Mouse (Mus musculus) heart, adult 18-20 months (tissue): ENCODE results near the gene Cpt1c. TPM values are rescaled to one million over a fixed set of nuclear protein-coding genes. Genes with fewer than 3 reads are reported as not detected.

Experiments used
- DNase-seq, 2 experiments: peaks; one replicate each; pipeline ENCODE4 v3.0.0; 2021 to 2022; ENCODE audit warnings: mixed read lengths in 1 of 2
- total RNA-seq, 2 experiments: library from RNA; stranded (reverse); gene quantifications; 2 replicates each; pipeline ENCODE4 v1.2.3; 2021

Gene Cpt1c
- total RNA-seq, 2 experiments from 2014 or later: 1.8 to 2.0 TPM

GRCm38 (mm10) chr7:44962337-44962736 is 12.3 kb downstream of the Cpt1c start:
- DNase-seq: no peak

- no peak for DNase-seq
Measured at GRCm38 (mm10) chr7:44960512-44960910, 14.1 kb downstream of the Cpt1c start.

- DNase-seq: no peak
Measured at GRCm38 (mm10) chr7:44959874-44960511, 14.7 kb downstream of the Cpt1c start.

GRCm38 (mm10) chr7:44959281-44959680 is 15.4 kb downstream of the Cpt1c start:
- no peak for DNase-seq

- peak; percentile 55 to 63 for DNase-seq
Measured at GRCm38 (mm10) chr7:44958208-44958607, 16.4 kb downstream of the Cpt1c start.

- peak; percentile 70 to 83 for DNase-seq
Measured at GRCm38 (mm10) chr7:44957183-44957835, 17.3 kb downstream of the Cpt1c start.

- DNase-seq: no peak
Measured at GRCm38 (mm10) chr7:44956266-44956665, 18.4 kb downstream of the Cpt1c start.

- DNase-seq: no peak
Measured at GRCm38 (mm10) chr7:44955628-44956027, 19.0 kb downstream of the Cpt1c start.

- DNase-seq: no peak
Measured at GRCm38 (mm10) chr7:44954091-44954885, 20.4 kb downstream of the Cpt1c start.

GRCm38 (mm10) chr7:44953561-44953960 is 21.1 kb downstream of the Cpt1c start:
- no peak for DNase-seq

- peak; percentile 96 for DNase-seq
Measured at GRCm38 (mm10) chr7:44952611-44953306, 21.9 kb downstream of the Cpt1c start.

- DNase-seq: peak; percentile 84 to 90
Measured at GRCm38 (mm10) chr7:44951960-44952359, 22.7 kb downstream of the Cpt1c start.

- no peak for DNase-seq
Measured at GRCm38 (mm10) chr7:44949922-44950321, 24.7 kb downstream of the Cpt1c start.

- no peak for DNase-seq
Measured at GRCm38 (mm10) chr7:44942904-44943303, 31.7 kb downstream of the Cpt1c start, which contains the start of gene Tsks. Gene Tsks (plus strand): TSS chr7:44943204.

- DNase-seq: no peak
Measured at GRCm38 (mm10) chr7:44938680-44939079, 36.0 kb downstream of the Cpt1c start.

GRCm38 (mm10) chr7:44929204-44930151 is 45.2 kb downstream of the Cpt1c start, which contains the start of gene Ap2a1:
Gene Ap2a1 (minus strand): TSS chr7:44929496.
- DNase-seq: peak; percentile 99 to 100

- no peak for DNase-seq
Measured at GRCm38 (mm10) chr7:44928570-44928969, 46.1 kb downstream of the Cpt1c start.

GRCm38 (mm10) chr7:44925468-44925867 is 49.2 kb downstream of the Cpt1c start:
- peak in 1 of 2 experiments; percentile 35 for DNase-seq

GRCm38 (mm10) chr7:44922530-44922929 is 52.1 kb downstream of the Cpt1c start:
- no peak for DNase-seq

GRCm38 (mm10) chr7:44919127-44919526 is 55.5 kb downstream of the Cpt1c start:
- no peak for DNase-seq

- peak in 1 of 2 experiments; percentile 2 for DNase-seq
Measured at GRCm38 (mm10) chr7:44918219-44918618, 56.4 kb downstream of the Cpt1c start.
